Mouse (Mus musculus) hindbrain, embryonic 15.5 days (tissue): Measurements from ENCODE around the gene Gal3st4. TPM values are rescaled to one million over a fixed set of nuclear protein-coding genes. Genes with fewer than 3 reads are reported as not detected.
"Not testable (repeated sequence)": the region's sequence is repeated elsewhere in the genome, so short reads cannot be mapped to it uniquely, and the experiment has no call there.

Experiments
- ATAC-seq: fragments of 200-750 bp; cut with Nextera tagmentation; 2 replicates; pipeline ENCODE4 v1.8.0; 2017; ENCODE audit warnings: low read depth, moderate number of reproducible peaks, moderate TSS enrichment; ENCODE audit not compliant: low FRiP score
- H3K27ac ChIP-seq: fragments of 300-500 bp; sonication (generic); replicated peaks from 2 replicates; pipeline ENCODE4 v1.5.1; 2015; ENCODE audit warnings: mild to moderate bottlenecking, inconsistent platforms
- H3K27me3 ChIP-seq: fragments of 300-500 bp; sonication (generic); 2 replicates; pipeline ENCODE4 v1.6.1; 2015; ENCODE audit warnings: control low read depth, inconsistent platforms
- H3K36me3 ChIP-seq: fragments of 300-500 bp; sonication (generic); 2 replicates; pipeline ENCODE4 v1.6.1; 2015; ENCODE audit warnings: control low read depth, inconsistent platforms
- H3K4me1 ChIP-seq: fragments of 300-500 bp; sonication (generic); replicated peaks from 2 replicates; pipeline ENCODE4 v1.6.1; 2015; ENCODE audit warnings: control low read depth, inconsistent platforms
- H3K4me2 ChIP-seq: fragments of 300-500 bp; sonication (generic); 2 replicates; pipeline ENCODE4 v1.6.1; 2015; ENCODE audit warnings: moderate library complexity, mild to moderate bottlenecking, inconsistent platforms
- H3K4me3 ChIP-seq: fragments of 300-500 bp; sonication (generic); 2 replicates; pipeline ENCODE4 v1.5.1; 2015; ENCODE audit warnings: mild to moderate bottlenecking, inconsistent platforms
- H3K9ac ChIP-seq: fragments of 300-500 bp; sonication (generic); 2 replicates; pipeline ENCODE4 v1.6.1; 2015; ENCODE audit warnings: inconsistent platforms
- H3K9me3 ChIP-seq: fragments of 300-500 bp; sonication (generic); 2 replicates; pipeline ENCODE4 v1.6.1; 2016; ENCODE audit warnings: control low read depth, inconsistent platforms
- WGBS: fragments of 180-500 bp; shearing (Covaris S2); methylation state at CpG from one replicate; pipeline ENCODE4 v1.1.7; 2015; 5-methylcytosine and 5-hydroxymethylcytosine counted together
- polyA plus RNA-seq: library from polyadenylated mRNA; unstranded; fragments of >200 nt; fragmentation: Nextera tagmentation; extraction: Ambion mirVana; gene quantifications from 2 replicates; pipeline ENCODE4 v1.2.1, GENCODE M21; 2015

The Gal3st4 gene
- polyA plus RNA-seq, 1 experiment from 2014 or later: 2.6 TPM

DNA sequence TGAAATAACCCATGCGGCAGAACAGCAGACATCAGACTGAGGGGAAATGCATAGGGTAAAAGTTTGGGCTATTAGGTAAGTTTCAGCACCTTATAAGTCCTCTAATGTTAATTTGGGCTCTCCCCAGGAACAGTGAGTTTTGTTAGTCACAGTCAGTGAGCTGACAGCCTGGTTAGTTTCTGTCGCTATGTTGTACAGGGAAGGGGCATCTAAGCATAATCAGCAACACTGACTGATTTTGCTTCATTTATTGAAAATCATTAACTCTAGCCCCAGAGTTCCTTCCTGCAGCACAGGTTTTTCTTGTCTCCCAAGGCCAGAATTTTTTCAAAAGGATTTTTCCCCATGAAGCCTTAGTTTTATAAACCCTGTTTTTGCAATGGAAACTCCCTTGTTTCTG is 38.9 kb downstream of the Gal3st4 start:
- Histone ChIP-seq H3K27me3 (no peaks in the 10 kb centered on the region), H3K9ac (no peak overlapping the region), H3K9me3 (no peaks in the 10 kb centered on the region), H3K36me3 (no peaks in the 10 kb centered on the region), H3K27ac (no peak overlapping the region), H3K4me2 (no peak overlapping the region), H3K4me3 (no peak overlapping the region), H3K4me1 (no peaks in the 10 kb centered on the region)
- whole genome bisulfite sequencing: 88% methylated on average over 2 of the region's 2 CpGs
- no peak for ATAC-seq

DNA sequence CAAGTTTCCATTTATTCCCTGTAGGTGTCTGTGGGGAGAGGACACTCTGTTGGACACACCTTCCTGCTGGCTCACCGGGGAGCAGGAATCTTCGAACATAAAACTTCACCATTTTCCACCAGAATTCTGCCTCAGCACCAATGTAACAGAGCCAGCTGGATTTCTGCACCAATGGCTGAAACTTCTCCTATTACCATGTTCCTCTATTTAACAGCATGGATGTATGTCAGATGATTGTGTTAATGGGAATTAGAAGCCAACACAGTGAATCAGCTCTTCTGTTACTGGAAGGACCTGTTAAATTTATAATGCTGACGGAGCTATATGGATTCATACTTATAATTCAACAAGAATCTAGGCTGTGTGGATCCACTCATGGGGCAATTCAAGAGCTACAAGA is 43.1 kb downstream of the Gal3st4 start:
- no peak for ATAC-seq
- WGBS: 93% methylated on average over 3 of the region's 3 CpGs
- no peaks in the 10 kb centered on the region for H3K9me3 ChIP-seq

DNA sequence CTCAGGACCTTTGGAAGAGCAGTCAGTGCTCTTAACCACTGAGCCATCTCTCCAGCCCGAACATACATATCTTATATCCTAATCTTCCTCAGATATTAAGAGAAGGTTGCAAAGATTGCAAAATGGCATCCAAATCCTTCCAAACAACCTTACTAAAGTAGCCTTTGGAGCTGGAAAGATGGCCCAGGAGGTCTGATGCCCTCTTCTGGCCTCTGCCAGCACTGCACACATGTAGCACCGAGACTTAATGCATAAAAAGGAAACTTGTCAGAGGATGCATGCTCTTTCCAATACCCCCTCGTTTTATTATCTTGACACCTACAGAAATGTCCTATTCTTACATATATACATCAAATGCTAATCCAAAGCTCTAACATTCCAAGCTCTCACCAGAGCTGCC is 44.6 kb downstream of the Gal3st4 start:
- H3K9me3 ChIP-seq: no peaks in the 10 kb centered on the region
- H3K27ac ChIP-seq: no peak overlapping the region
- no peak overlapping the region for H3K9ac ChIP-seq
- no peaks in the 10 kb centered on the region for H3K36me3 ChIP-seq
- no peak for ATAC-seq
- H3K4me3 ChIP-seq: no peak overlapping the region
- H3K4me1 ChIP-seq: no peaks in the 10 kb centered on the region
- WGBS: 64% methylated on average over 3 of the region's 3 CpGs
- H3K4me2 ChIP-seq: no peak overlapping the region
- H3K27me3 ChIP-seq: no peaks in the 10 kb centered on the region

More for the DNA sequence above, 43.1 kb downstream of the Gal3st4 start:
- no peaks in the 10 kb centered on the region for H3K36me3 ChIP-seq
- no peak overlapping the region for H3K9ac ChIP-seq
- no peaks in the 10 kb centered on the region for H3K27me3 ChIP-seq
- H3K27ac ChIP-seq: no peak overlapping the region
- no peaks in the 10 kb centered on the region for H3K4me1 ChIP-seq
- H3K4me3 ChIP-seq: no peak overlapping the region
- H3K4me2 ChIP-seq: no peak overlapping the region

DNA sequence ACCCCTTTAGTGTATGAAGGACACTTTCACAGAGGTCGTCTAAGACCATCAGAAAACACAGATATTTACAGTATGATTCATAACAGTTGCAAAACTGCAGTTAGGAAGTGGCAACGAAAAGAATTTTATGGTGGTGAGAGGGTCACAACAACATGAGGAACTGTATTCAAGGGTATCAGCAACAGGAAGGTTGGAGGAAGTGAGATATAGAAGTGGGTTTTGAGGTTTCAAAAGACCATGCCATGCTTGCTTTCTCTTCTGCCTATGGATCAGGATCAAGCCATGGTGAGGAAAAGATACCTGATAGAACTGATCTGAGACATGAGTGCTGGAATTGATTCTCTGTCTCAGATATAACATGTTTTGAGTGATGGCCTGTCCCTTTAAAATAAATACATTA is 45.3 kb downstream of the Gal3st4 start:
- Histone ChIP-seq H3K4me2 (no peak overlapping the region), H3K4me3 (no peak overlapping the region), H3K27me3 (no peaks in the 10 kb centered on the region), H3K9ac (no peak overlapping the region), H3K4me1 (no peaks in the 10 kb centered on the region), H3K27ac (no peak overlapping the region), H3K36me3 (no peaks in the 10 kb centered on the region), H3K9me3 (no peaks in the 10 kb centered on the region)
- ATAC-seq: no peak
- 77% methylated on average over 2 of the region's 2 CpGs for WGBS

DNA sequence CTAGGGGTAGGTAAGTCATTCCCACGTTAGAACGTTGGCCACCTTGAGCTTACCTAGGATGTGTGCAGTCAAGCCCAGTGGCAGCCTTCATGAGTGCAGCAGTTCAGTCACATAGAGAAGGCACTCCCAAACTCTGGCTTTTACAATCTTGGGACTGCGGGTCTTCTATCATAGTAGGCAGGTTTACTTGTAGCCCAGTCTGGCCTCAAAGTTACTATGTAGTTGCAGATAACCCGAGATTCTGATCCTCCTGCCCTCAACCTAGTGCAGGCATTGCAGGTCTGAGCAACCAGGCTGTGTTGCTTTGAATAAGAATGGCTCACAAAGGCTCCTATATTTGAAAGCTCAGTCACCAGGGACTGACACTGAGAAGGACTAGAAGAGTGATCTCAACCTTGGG is 46.1 kb downstream of the Gal3st4 start:
- Histone ChIP-seq H3K9me3 (no peaks in the 10 kb centered on the region), H3K4me1 (no peaks in the 10 kb centered on the region), H3K9ac (no peak overlapping the region), H3K36me3 (no peaks in the 10 kb centered on the region), H3K4me2 (no peak overlapping the region), H3K4me3 (no peak overlapping the region), H3K27ac (no peak overlapping the region), H3K27me3 (no peaks in the 10 kb centered on the region)
- ATAC-seq: no peak
- WGBS: 84% methylated on average over 4 of the region's 4 CpGs

DNA sequence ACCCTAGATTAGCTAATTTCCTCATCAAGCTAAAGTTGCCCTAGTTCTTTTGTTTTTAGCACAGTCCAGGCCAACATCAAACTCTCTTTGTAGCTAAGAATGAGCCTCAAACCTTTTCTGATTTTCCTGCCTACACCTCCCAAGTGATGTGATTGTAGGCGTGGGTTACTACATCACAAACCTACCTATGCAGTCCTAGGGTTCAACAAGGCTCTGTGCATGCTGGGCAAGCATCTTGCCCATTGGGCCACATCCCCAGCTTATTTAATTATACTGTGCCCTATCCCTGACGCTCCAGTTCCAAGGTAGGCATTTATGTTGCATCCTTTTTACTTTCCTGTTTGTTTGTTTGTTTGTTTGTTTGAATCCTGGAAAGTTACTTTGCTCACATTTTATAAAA is 46.9 kb downstream of the Gal3st4 start, which contains the start of gene Nxpe5:
Nxpe5 (plus strand) TSS at position 199 of the 400 bp plus-strand sequence.
- no peak for ATAC-seq
- H3K4me2 ChIP-seq: no peak within 1 kb of the TSS
- H3K4me3 ChIP-seq: no peak within 1 kb of the TSS
- no peaks in the 10 kb centered on the region for H3K9me3 ChIP-seq
- no peaks in the 10 kb centered on the region for H3K36me3 ChIP-seq
- H3K9ac ChIP-seq: no peak within 1 kb of the TSS
- WGBS: 65% methylated on average over 2 of the region's 2 CpGs
- H3K27me3 ChIP-seq: no peaks in the 10 kb centered on the region
- no peaks in the 10 kb centered on the region for H3K4me1 ChIP-seq
- H3K27ac ChIP-seq: no peak within 1 kb of the TSS

DNA sequence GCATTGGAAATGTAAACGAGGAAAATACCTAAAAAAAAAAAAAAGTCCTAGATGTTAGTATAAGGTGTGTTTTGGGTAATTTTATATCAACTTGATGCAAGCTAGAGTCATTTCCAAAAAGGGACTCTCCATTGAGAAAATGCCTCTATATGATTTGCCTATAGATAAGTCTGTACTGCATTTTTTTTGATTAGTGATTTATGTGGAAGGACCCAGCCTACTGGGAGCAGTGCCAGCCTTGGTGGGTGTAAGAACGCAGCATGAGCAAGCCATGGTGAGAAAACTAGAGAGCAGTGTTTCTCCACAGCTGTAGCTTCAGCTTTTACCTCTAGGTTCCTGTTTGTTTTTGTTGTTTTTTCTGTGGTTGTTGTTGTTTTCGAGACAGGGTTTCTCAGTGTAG is 49.4 kb downstream of the Gal3st4 start:
- H3K4me3 ChIP-seq: no peak overlapping the region
- no peak overlapping the region for H3K27ac ChIP-seq
- WGBS: 71% methylated on average over 3 of the region's 3 CpGs
- H3K4me2 ChIP-seq: no peak overlapping the region
- H3K9ac ChIP-seq: no peak overlapping the region
- no peaks in the 10 kb centered on the region for H3K27me3 ChIP-seq
- ATAC-seq: no peak
- no peaks in the 10 kb centered on the region for H3K9me3 ChIP-seq
- no peaks in the 10 kb centered on the region for H3K4me1 ChIP-seq
- no peaks in the 10 kb centered on the region for H3K36me3 ChIP-seq

DNA sequence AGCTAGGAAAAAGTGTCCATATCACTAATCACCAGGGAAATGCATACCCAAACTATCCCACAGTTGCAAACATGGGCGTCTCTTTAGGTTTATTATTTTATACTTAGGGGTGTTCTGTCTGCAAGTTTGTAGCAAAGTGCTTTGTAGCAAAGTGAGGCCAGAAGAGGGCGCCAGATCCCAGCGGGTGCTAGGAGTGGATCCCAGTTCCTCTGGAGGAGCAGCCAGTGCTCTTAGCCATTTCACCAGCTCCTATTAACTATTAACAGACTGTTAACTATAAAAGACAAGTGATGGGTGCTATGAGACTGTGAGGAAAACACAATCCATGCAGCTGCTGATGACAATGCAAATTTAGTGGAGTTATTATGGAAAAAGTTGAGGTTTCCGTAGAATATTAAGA is 50.5 kb downstream of the Gal3st4 start:
- no peak for ATAC-seq

DNA sequence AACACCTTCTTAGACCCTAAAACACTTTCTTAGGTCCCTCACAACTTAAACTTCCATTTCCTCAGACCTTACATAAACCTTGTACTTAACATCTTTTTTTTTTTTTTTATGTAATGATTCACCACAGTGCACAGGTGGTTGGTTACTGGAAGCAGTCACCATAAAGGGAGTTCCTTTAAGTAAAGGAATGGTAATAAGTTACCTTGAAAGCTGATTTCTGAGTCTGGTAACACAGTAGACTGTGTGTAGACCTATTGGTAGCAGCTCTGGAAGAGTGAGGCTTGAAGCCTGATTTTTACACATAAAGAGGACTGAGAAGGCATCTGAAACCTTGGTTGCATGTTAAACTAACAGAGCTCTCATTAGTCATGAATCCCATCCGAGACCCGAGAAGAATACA is 52.8 kb downstream of the Gal3st4 start:
- ATAC-seq: no peak
- whole genome bisulfite sequencing: 74% methylated on average over 2 of the region's 2 CpGs

More for the DNA sequence above, 50.5 kb downstream of the Gal3st4 start:
- Histone ChIP-seq H3K9ac (no peak overlapping the region), H3K4me1 (no peaks in the 10 kb centered on the region), H3K9me3 (no peaks in the 10 kb centered on the region), H3K27ac (no peak overlapping the region), H3K27me3 (no peaks in the 10 kb centered on the region), H3K4me3 (no peak overlapping the region), H3K36me3 (no peaks in the 10 kb centered on the region), H3K4me2 (no peak overlapping the region)
- WGBS: 24% methylated on average over 4 of the region's 4 CpGs

DNA sequence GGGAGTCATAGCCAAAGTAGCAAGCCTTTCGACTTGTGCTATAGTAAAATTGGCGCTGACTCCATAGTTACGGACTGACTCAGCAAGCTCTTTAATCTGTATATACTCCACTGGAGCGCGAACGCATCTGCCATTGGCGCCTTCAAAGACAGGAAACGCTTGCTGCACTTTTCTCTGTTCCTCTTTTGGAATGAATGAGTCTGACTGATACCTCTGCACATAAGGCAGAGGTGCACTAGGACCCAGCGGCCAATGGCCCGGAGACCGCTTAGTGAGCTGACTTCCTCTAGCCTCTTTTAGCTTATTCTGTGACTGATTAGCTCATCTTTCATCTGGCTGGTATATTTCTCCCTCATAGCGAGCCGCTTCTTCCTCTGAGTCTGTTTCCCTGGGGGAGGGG is 56.0 kb downstream of the Gal3st4 start:
- H3K4me2 ChIP-seq, H3K4me3 ChIP-seq, H3K27ac ChIP-seq, H3K9me3 ChIP-seq, H3K4me1 ChIP-seq, H3K9ac ChIP-seq, ATAC-seq, H3K27me3 ChIP-seq, H3K36me3 ChIP-seq: not testable (repeated sequence)
- WGBS: 93% methylated on average over 13 of the region's 13 CpGs

More for the DNA sequence above, 52.8 kb downstream of the Gal3st4 start:
- Histone ChIP-seq H3K4me3 (no peak overlapping the region), H3K9me3 (no peaks in the 10 kb centered on the region), H3K27me3 (no peaks in the 10 kb centered on the region), H3K27ac (no peak overlapping the region), H3K9ac (no peak overlapping the region), H3K4me1 (no peaks in the 10 kb centered on the region), H3K36me3 (no peaks in the 10 kb centered on the region), H3K4me2 (no peak overlapping the region)

Other genes with a start within 250 kb of the Gal3st4 start
- gene Smok3c, start 219.6 kb downstream of the Gal3st4 start, polyA plus RNA-seq: not detected in 2 replicates
- 20.8 and 22.1 TPM in 2 replicates for gene Zkscan1, start 187.8 kb downstream of the Gal3st4 start, polyA plus RNA-seq
- gene Zscan21, start 155.9 kb downstream of the Gal3st4 start, polyA plus RNA-seq: 81.4 and 82.6 TPM in 2 replicates
- 26.5 and 31.3 TPM in 2 replicates for gene Zfp113, start 117.1 kb downstream of the Gal3st4 start, polyA plus RNA-seq
- 313 and 320 TPM in 2 replicates for gene Cops6, start 111.8 kb downstream of the Gal3st4 start, polyA plus RNA-seq
- 24.7 and 26.2 TPM in 2 replicates for gene Ap4m1, start 100.8 kb downstream of the Gal3st4 start, polyA plus RNA-seq
- 85.4 and 94.5 TPM in 2 replicates for gene Mcm7, start 100.4 kb downstream of the Gal3st4 start, polyA plus RNA-seq
- 75.5 and 77.7 TPM in 2 replicates for gene Taf6, start 85.4 kb downstream of the Gal3st4 start, polyA plus RNA-seq
- 26.5 and 29.6 TPM in 2 replicates for gene Cnpy4, start 85.4 kb downstream of the Gal3st4 start, polyA plus RNA-seq
- 12.4 and 14.7 TPM in 2 replicates for gene Mblac1, start 78.5 kb downstream of the Gal3st4 start, polyA plus RNA-seq
- not detected in 2 replicates for gene Nxpe5, start 46.9 kb downstream of the Gal3st4 start, polyA plus RNA-seq
- 108 and 111 TPM in 2 replicates for gene Lamtor4, start 17.4 kb downstream of the Gal3st4 start, polyA plus RNA-seq
- gene BC037034, start 8.8 kb downstream of the Gal3st4 start, polyA plus RNA-seq: 17.1 and 21.1 TPM in 2 replicates
- gene Gm43720, start 7.1 kb upstream of the Gal3st4 start, polyA plus RNA-seq: 0.17 and 0.19 TPM in 2 replicates
- 147 and 149 TPM in 2 replicates for gene Gpc2, start 7.2 kb upstream of the Gal3st4 start, polyA plus RNA-seq
- gene Stag3, start 7.4 kb upstream of the Gal3st4 start, polyA plus RNA-seq: 9.2 and 9.8 TPM in 2 replicates
- 0.14 TPM in 1 of 2 replicates, not detected in the other for gene Pvrig, start 69.1 kb upstream of the Gal3st4 start, polyA plus RNA-seq
- 57.8 and 60.4 TPM in 2 replicates for gene Zfp157, start 168.6 kb upstream of the Gal3st4 start, polyA plus RNA-seq